Mouse (Mus musculus) c-Kit-positive CD71-positive TER-119-positive erythroid progenitor cells, embryonic 14.5 days (primary cell): ENCODE data around the gene Pitpnb.

Experiments used
- DNase-seq: peaks from one replicate; pipeline ENCODE4 v3.0.0-alpha.2; 2013; ENCODE audit warnings: low spot score

Gene Pitpnb

GRCm38 (mm10) chr5:111396199-111396598 lies 65.6 kb downstream of the Pitpnb start:
- DNase-seq, result no peak

- DNase-seq, result no peak
These were observed 67.9 kb downstream of the Pitpnb start for GRCm38 (mm10) chr5:111398471-111398870.

- no peak for DNase-seq
These were observed 68.7 kb downstream of the Pitpnb start for GRCm38 (mm10) chr5:111399271-111399670.

GRCm38 (mm10) chr5:111401879-111402650 lies 71.5 kb downstream of the Pitpnb start:
- no peak for DNase-seq

- no peak for DNase-seq
These were observed 72.1 kb downstream of the Pitpnb start for GRCm38 (mm10) chr5:111402651-111402996.

- no peak for DNase-seq
These were observed 74.2 kb downstream of the Pitpnb start for GRCm38 (mm10) chr5:111404721-111405120.

- no peak for DNase-seq
These were observed 78.0 kb downstream of the Pitpnb start for GRCm38 (mm10) chr5:111408470-111409105.

- peak; percentile 9 for DNase-seq
These were observed 79.0 kb downstream of the Pitpnb start for GRCm38 (mm10) chr5:111409412-111410044.

- DNase-seq, result no peak
These were observed 80.1 kb downstream of the Pitpnb start for GRCm38 (mm10) chr5:111410665-111411064.

GRCm38 (mm10) chr5:111414192-111414591 lies 83.6 kb downstream of the Pitpnb start:
- peak; percentile 14 for DNase-seq

- DNase-seq, result no peak
These were observed 84.2 kb downstream of the Pitpnb start for GRCm38 (mm10) chr5:111414770-111415249.

GRCm38 (mm10) chr5:111415575-111415974 lies 85.0 kb downstream of the Pitpnb start:
- no peak for DNase-seq

GRCm38 (mm10) chr5:111416048-111416447 lies 85.5 kb downstream of the Pitpnb start:
- no peak for DNase-seq

GRCm38 (mm10) chr5:111416591-111417374 lies 86.2 kb downstream of the Pitpnb start, which contains the start of gene Mn1:
Gene Mn1, plus strand, starts transcription at chr5:111417362.
- DNase-seq, result no peak

GRCm38 (mm10) chr5:111417378-111418131 lies 87.0 kb downstream of the Pitpnb start:
- no peak for DNase-seq

- DNase-seq, result no peak
These were observed 87.9 kb downstream of the Pitpnb start for GRCm38 (mm10) chr5:111418202-111419120.

GRCm38 (mm10) chr5:111419121-111419881 lies 88.7 kb downstream of the Pitpnb start:
- DNase-seq, result no peak

- DNase-seq, result no peak
These were observed 89.6 kb downstream of the Pitpnb start for GRCm38 (mm10) chr5:111420011-111420691.

GRCm38 (mm10) chr5:111420896-111421295 lies 90.3 kb downstream of the Pitpnb start:
- no peak for DNase-seq
